Mouse (Mus musculus) hindbrain, embryonic 13.5 days (tissue): ENCODE measurements around the gene Lemd2. TPM values are rescaled to one million over a fixed set of nuclear protein-coding genes. Genes with fewer than 3 reads are reported as not detected.
A peak's percentile ranks its signal among the peaks of the same experiment; 100 is the strongest.

Experiments used
- ATAC-seq: fragments of 200-750 bp; cut with Nextera tagmentation; 2 replicates; pipeline ENCODE4 v1.8.0; 2017; ENCODE audit warnings: moderate TSS enrichment; ENCODE audit not compliant: low FRiP score
- H3K27ac ChIP-seq: fragments of 300-500 bp; sonication (generic); 2 replicates; pipeline ENCODE4 v1.5.1; 2015; ENCODE audit warnings: inconsistent platforms, mild to moderate bottlenecking, moderate library complexity
- H3K27me3 ChIP-seq: fragments of 300-500 bp; sonication (generic); 2 replicates; pipeline ENCODE4 v1.6.1; 2015; ENCODE audit warnings: mild to moderate bottlenecking, inconsistent platforms
- H3K36me3 ChIP-seq: fragments of 300-500 bp; sonication (generic); 2 replicates; pipeline ENCODE4 v1.6.1; 2015; ENCODE audit warnings: mild to moderate bottlenecking, inconsistent platforms
- H3K4me1 ChIP-seq: fragments of 300-500 bp; sonication (generic); replicated peaks from 2 replicates; pipeline ENCODE4 v1.6.1; 2015; ENCODE audit warnings: inconsistent platforms
- H3K4me2 ChIP-seq: fragments of 300-500 bp; sonication (generic); 2 replicates; pipeline ENCODE4 v1.6.1; 2015; ENCODE audit warnings: inconsistent platforms, mild to moderate bottlenecking, moderate library complexity
- H3K4me3 ChIP-seq: fragments of 300-500 bp; sonication (generic); 2 replicates; pipeline ENCODE4 v1.5.1; 2015; ENCODE audit warnings: mild to moderate bottlenecking, inconsistent platforms
- H3K9ac ChIP-seq: fragments of 300-500 bp; sonication (generic); 2 replicates; pipeline ENCODE4 v1.6.1; 2015; ENCODE audit warnings: mild to moderate bottlenecking, inconsistent platforms
- H3K9me3 ChIP-seq: fragments of 300-500 bp; sonication (generic); 2 replicates; pipeline ENCODE4 v1.6.1; 2016; ENCODE audit warnings: inconsistent platforms
- WGBS: fragments of 180-500 bp; shearing (Covaris S2); methylation state at CpG from one replicate; pipeline ENCODE4 v1.1.7; 2015; 5-methylcytosine and 5-hydroxymethylcytosine counted together
- polyA plus RNA-seq: library from polyadenylated mRNA; unstranded; fragments of >200 nt; fragmentation: Nextera tagmentation; extraction: Ambion mirVana; gene quantifications from 2 replicates; pipeline ENCODE4 v1.2.1, GENCODE M21; 2015

Gene Lemd2
- 19.0 and 19.9 TPM in 2 replicates for polyA plus RNA-seq

DNA sequence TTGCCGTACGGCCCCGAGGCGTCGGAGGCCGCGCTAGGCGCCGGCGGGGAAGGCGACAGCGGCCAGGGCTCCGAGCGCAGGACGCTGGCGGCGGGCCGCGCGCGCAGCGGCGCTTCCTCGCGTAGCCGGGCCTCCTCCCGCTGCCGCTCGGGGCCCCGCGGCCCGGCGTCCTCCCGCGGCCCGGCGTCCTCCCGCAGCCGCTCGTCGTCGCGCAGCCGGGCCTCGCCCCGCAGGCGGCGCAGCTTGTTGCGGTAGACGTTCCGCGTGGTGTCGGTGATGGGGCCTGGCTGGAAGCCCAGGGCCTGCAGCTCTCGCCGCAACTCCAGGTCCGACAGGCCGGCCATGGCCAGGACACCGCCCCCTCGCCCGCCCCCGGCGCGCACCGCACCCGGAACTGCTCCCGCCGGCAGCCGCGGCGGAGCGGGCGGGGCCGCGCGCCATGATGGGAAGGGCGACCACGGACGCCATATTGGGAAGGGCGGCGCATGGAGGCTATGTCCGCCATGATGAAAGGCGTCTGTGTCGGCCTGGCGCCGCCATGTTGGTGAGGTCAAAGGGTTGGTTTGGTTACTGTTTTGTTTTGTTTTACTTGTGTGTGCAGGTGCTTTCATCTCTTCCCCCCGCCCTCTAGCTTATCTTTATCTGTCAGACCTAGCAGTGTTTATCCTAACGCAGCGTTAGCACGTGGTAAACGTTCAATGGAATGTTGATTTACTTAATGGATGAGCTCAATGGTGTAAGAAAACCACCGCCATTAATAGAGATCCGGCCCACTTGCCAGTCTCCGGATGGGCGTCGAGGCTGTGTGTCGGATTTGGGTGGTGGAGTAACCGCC lies at the start of gene Lemd2:
Gene Lemd2 (minus strand): TSS at position 395 of the 835 bp plus-strand sequence.
- H3K4me1 ChIP-seq, result peaks cover 68% of the 10 kb centered on the region
- no peaks in the 10 kb centered on the region for H3K27me3 ChIP-seq
- H3K9me3 ChIP-seq, result no peaks in the 10 kb centered on the region
- peaks cover 26% of the 10 kb centered on the region for H3K36me3 ChIP-seq
- H3K4me2 ChIP-seq, result peak within 1 kb of the TSS; percentile 92
- ATAC-seq, result peak; percentile 89
- H3K27ac ChIP-seq, result peak within 1 kb of the TSS; percentile 98
- H3K4me3 ChIP-seq, result peak within 1 kb of the TSS; percentile 93
- 4% methylated on average over 72 of the region's 97 CpGs for WGBS
- peak within 1 kb of the TSS; percentile 99 for H3K9ac ChIP-seq

DNA sequence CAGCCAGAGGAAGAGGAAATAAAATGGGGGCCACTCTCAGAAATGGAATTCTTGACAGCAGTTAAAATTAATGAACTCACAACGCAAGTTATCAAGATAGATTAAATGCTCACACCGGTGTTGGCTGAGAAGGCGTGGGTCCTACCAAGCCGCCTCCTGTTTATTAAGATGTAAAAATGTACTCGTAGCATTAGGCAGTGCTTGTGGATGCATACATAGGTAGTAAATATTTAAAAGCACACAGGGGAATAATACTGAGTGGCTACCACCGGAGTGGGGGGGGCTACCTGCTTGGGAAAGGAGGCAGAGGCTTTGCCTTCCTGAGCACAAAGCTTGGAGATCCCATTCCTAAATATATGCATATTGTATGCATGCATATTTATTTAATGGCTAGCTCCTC lies 46.9 kb upstream of the Lemd2 start:
- no peak for ATAC-seq
- 68% methylated on average over 6 of the region's 6 CpGs for WGBS
- Histone ChIP-seq H3K9me3 (no peaks in the 10 kb centered on the region), H3K36me3 (no peaks in the 10 kb centered on the region), H3K27me3 (0 out of 2 replicates have a peak, but pooled peaks cover 8% of the 10 kb centered on the region), H3K9ac (no peak overlapping the region), H3K4me2 (no peak overlapping the region), H3K27ac (peak overlapping the region; percentile 10), H3K4me3 (no peak overlapping the region), H3K4me1 (peaks cover 18% of the 10 kb centered on the region)

DNA sequence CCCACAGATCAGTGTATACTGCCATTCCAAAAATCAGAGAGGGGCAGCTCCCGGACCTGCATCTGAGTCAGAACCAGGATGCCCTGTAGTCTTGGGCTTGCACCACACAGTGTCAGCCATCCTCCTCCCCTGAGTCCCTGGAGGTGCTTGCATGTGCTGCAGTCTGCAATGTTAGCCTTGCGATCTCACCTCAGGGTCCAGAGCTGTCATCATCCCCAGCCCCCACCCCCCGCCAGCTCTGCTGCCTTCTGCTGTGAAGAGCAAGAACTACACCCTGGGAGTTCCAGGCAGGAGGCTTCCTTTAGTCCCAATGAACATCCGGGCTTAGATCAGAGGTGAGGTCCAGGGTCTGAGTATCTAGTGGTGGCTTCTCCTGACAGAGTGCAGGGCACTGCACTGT lies 46.2 kb upstream of the Lemd2 start:
- 30% methylated on average over 4 of the region's 4 CpGs for WGBS
- H3K9me3 ChIP-seq, result no peaks in the 10 kb centered on the region

DNA sequence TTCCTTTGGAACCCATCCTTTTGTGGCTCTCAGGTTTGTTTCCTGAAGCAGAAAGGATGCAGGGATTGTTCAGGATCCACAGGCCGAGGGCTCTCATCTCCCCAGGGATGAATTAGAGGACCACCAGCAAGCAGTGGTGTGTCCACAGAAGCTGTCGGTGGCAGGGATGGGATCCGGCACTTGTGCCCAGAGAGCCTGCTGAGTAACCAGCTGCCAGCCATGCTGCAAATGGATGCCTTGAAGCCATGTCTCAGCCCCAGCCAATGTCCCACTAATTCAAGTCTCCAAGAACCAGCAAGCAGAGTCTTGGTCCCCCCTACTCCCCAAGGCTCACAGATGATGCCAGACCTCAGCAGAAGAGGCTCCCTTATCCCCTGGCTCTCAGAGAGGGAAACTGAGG lies 44.8 kb upstream of the Lemd2 start:
- Histone ChIP-seq H3K4me1 (peaks cover 13% of the 10 kb centered on the region), H3K9ac (no peak overlapping the region), H3K4me2 (no peak overlapping the region), H3K27ac (no peak overlapping the region), H3K9me3 (no peaks in the 10 kb centered on the region), H3K4me3 (no peak overlapping the region), H3K27me3 (0 out of 2 replicates have a peak, but pooled peaks cover 16% of the 10 kb centered on the region), H3K36me3 (no peaks in the 10 kb centered on the region)
- 55% methylated on average over 3 of the region's 3 CpGs for WGBS
- ATAC-seq, result no peak

More for the DNA sequence above, 46.2 kb upstream of the Lemd2 start:
- 0 out of 2 replicates have a peak, but pooled peaks cover 12% of the 10 kb centered on the region for H3K27me3 ChIP-seq
- no peak for ATAC-seq
- H3K4me2 ChIP-seq, result no peak overlapping the region
- H3K27ac ChIP-seq, result peak overlapping the region; percentile 62
- no peak overlapping the region for H3K4me3 ChIP-seq
- H3K36me3 ChIP-seq, result no peaks in the 10 kb centered on the region
- H3K4me1 ChIP-seq, result peaks cover 13% of the 10 kb centered on the region
- no peak overlapping the region for H3K9ac ChIP-seq

DNA sequence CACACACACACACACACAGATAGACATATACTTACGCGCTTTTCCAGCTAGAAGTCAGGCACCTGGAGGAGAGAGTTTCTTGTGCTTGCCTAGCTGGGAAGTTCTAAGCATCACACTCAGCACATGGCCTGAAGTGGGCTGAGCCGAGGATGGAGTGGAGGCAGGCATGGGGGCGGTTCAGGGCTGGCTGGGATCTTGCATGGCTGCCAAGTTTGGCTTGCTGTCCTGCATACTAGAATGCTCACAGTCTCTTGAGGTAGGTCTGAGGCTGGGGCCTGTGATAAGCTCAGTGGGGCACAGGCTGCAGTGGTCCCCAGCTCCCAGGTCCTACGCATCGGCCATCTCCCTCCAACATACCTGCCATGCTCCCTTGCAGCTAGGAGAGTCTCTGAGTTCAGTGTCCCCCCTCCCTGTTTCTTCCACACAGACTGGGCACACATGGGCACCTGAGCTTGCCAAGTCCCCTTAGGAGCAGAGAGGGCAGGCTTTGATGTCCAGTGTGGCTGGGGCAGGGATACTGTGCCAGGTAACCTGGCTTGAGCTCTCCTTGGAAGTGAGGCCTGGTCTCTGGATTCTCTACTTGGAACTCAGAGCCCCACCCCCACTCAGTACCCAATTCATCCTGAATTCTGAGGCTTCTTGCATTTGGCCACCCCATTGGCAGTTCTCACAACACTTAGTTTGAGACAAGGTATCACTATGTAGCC lies 43.6 kb upstream of the Lemd2 start:
- no peak overlapping the region for H3K9ac ChIP-seq
- H3K27ac ChIP-seq, result no peak overlapping the region
- H3K4me1 ChIP-seq, result peaks cover 13% of the 10 kb centered on the region
- H3K27me3 ChIP-seq, result 0 out of 2 replicates have a peak, but pooled peaks cover 16% of the 10 kb centered on the region
- no peak for ATAC-seq
- no peak overlapping the region for H3K4me3 ChIP-seq
- 89% methylated on average over 6 of the region's 6 CpGs for WGBS
- no peak overlapping the region for H3K4me2 ChIP-seq
- H3K36me3 ChIP-seq, result no peaks in the 10 kb centered on the region
- H3K9me3 ChIP-seq, result no peaks in the 10 kb centered on the region

DNA sequence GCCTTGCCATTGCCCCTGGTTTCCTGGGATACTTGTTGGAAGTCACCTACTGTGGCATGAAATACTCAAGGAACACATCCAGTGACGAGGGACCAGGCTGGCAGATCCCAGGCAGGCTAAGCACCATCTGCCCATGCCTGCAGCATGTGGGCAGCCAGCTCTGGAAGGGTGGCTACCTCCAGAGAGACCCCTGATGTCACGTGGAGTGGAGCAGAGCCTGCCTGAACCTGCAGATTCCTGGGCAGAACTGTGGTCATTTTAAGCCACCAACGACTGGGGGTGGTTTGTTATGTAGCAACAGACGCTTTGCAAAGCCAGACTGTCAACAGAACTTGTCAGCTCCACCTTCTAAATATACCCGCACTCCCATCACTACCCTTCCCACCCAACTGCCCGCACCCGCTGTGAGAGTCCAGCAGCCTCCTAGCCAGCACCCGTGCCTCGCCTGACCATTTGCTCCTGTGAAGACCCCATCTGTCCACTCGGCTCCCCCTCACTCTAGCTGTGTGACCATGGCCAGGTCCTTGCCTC lies 41.6 kb upstream of the Lemd2 start:
- H3K9ac ChIP-seq, result no peak overlapping the region
- 0 out of 2 replicates have a peak, but pooled peaks cover 16% of the 10 kb centered on the region for H3K27me3 ChIP-seq
- no peaks in the 10 kb centered on the region for H3K36me3 ChIP-seq
- peaks cover 28% of the 10 kb centered on the region for H3K4me1 ChIP-seq
- no peaks in the 10 kb centered on the region for H3K9me3 ChIP-seq
- WGBS, result 78% methylated on average over 10 of the region's 10 CpGs
- ATAC-seq, result no peak
- no peak overlapping the region for H3K4me3 ChIP-seq
- H3K27ac ChIP-seq, result no peak overlapping the region
- no peak overlapping the region for H3K4me2 ChIP-seq

DNA sequence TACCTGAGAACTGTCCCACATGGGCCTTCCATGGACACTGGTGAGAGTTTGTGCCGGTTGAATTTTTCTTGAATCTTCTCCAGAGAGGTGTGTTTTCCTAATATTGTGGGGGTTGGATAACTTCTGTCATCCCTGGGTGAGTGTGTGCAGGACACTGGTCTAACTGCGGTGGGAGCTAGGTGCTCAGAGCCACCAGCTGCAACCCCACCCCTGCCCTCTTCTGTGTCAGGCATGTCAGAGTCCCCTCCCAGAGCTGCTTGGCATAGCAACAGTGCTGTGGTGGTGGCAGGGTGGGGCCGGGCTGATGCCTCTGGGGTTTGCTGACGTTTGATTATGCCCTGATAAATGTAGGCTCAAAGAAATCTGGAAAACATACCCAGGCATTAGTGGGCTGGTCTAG lies 40.6 kb upstream of the Lemd2 start:
- H3K36me3 ChIP-seq, result no peaks in the 10 kb centered on the region
- WGBS, result 77% methylated on average over 4 of the region's 4 CpGs
- H3K9ac ChIP-seq, result no peak overlapping the region
- H3K27ac ChIP-seq, result no peak overlapping the region
- H3K4me2 ChIP-seq, result no peak overlapping the region
- H3K9me3 ChIP-seq, result no peaks in the 10 kb centered on the region
- peaks cover 28% of the 10 kb centered on the region for H3K4me1 ChIP-seq
- no peak overlapping the region for H3K4me3 ChIP-seq
- ATAC-seq, result no peak
- 0 out of 2 replicates have a peak, but pooled peaks cover 16% of the 10 kb centered on the region for H3K27me3 ChIP-seq

DNA sequence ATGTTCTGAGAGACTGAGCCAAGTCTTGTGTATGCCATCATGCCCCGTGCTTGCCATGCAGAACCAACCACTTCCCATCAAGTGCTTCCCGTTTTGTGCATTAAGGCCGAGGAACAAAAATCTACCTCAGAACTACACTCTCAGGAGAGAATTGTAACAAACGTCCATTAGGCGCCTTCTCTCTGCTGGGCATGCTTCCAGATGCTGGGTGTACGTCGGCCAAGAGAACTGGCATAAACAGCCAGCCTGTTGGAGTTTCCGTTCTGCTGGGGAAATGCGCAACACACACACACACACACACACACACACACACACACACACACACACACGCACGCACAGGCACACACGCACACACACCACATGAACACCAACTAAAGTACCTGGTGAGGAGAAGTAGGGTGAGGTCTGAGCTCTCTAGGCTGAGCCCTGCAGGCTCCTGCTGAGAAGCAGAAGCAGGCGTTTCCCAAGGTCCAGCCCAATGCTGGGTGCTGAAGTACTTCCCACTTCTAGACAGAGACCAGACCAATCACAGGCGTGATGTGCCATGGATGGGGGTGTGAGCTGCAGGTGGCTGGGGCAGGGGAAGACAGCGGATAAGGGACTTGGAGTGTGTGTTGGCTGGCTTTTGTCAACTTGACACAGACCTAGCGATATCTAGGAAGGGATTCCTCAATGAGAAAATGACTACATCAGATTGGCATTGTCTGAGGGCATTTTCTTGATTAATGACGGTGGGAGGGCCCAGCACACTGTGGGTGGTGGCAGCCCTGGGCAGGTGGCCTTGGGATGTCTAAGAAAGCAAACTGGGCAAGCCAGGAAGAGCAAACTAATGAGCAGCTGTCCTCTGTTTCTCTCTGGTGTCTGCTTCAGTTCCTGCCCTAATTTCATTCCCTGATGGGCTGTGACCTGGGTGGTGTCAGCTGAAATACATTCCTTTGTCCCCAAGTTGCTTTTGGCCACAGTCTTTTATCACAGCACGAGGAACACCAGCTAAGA lies 38.2 kb upstream of the Lemd2 start:
- H3K4me1 ChIP-seq, result peaks cover 32% of the 10 kb centered on the region
- no peaks in the 10 kb centered on the region for H3K9me3 ChIP-seq
- H3K4me3 ChIP-seq, result no peak overlapping the region
- WGBS, result 62% methylated on average over 18 of the region's 18 CpGs
- 0 out of 2 replicates have a peak, but pooled peaks cover 8% of the 10 kb centered on the region for H3K27me3 ChIP-seq
- no peaks in the 10 kb centered on the region for H3K36me3 ChIP-seq
- no peak overlapping the region for H3K4me2 ChIP-seq
- ATAC-seq, result no peak
- no peak overlapping the region for H3K9ac ChIP-seq
- peak overlapping the region; percentile 52; the same call in 1 of the 2 replicates for H3K27ac ChIP-seq

DNA sequence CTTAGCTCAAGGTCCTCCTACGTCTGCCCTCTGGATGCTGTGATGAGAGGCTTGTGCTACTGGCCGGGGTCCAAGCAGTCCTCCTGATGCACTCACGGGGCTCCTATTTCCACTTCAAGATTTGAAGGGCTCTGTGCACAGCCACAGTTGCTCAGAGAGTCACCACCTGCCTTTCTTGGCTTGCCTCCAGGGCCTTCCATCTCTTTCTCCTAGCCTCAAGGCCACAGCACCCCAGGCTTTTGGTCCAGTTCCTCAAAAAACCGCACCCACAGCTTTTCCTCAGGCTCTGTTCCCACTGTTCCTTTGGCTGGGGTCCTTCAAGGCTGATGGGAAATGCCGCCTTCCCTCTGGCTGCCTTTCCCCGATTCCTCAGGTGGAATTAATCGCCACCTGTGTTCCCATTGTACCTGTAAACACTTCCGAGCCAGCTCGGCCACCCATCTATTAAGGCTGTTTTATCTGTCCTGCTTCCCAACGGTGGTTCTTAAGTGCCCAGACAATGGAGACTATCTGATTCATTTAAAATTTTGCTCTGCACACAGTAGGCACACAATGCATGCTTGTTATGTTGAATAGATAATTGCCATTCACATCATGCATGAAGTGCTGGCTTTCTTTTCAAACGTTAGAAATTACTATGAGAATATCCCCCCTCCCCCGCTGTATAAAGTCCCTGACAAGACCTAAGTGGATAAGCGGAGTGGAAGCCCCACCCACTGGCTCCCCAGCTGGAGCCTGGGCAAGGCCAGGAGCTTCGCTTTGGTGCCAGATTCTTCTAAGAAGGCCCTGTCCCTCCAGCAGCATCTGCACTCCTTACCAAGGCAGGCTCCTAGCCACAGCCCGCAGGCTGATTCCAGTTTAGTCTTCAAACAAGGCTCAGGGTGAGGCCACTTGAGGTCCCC lies 36.5 kb upstream of the Lemd2 start:
- H3K4me3 ChIP-seq, result no peak overlapping the region
- H3K27ac ChIP-seq, result peak overlapping the region; percentile 35
- H3K4me2 ChIP-seq, result no peak overlapping the region
- WGBS, result 35% methylated on average over 15 of the region's 15 CpGs
- H3K4me1 ChIP-seq, result peaks cover 36% of the 10 kb centered on the region
- no peaks in the 10 kb centered on the region for H3K9me3 ChIP-seq
- no peak for ATAC-seq
- H3K36me3 ChIP-seq, result no peaks in the 10 kb centered on the region
- H3K27me3 ChIP-seq, result 0 out of 2 replicates have a peak, but pooled peaks cover 9% of the 10 kb centered on the region
- no peak overlapping the region for H3K9ac ChIP-seq

DNA sequence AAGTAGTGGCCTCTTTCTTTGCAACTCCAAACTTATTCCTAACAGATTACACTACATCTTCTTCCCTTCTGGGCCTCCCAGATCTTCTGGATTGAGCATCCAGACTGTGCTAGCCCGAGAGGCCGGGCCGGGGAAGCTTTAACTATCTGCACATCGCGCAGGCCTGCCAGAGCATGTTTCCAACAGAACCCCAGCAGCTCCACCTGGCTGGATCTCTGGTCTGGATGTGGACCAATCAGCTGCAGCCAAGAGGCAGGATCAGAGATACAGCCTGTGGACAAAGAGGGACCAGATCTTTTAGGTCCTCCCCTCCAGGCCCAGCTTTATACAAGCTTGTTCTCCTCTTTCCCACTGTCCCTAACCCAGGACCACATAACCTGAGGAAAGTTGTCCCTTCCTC lies 35.7 kb upstream of the Lemd2 start:
- no peak overlapping the region for H3K27ac ChIP-seq
- no peaks in the 10 kb centered on the region for H3K36me3 ChIP-seq
- peaks cover 36% of the 10 kb centered on the region for H3K4me1 ChIP-seq
- no peak for ATAC-seq
- H3K4me2 ChIP-seq, result no peak overlapping the region
- H3K9ac ChIP-seq, result no peak overlapping the region
- H3K4me3 ChIP-seq, result no peak overlapping the region
- 95% methylated on average over 5 of the region's 5 CpGs for WGBS
- no peaks in the 10 kb centered on the region for H3K9me3 ChIP-seq
- H3K27me3 ChIP-seq, result 0 out of 2 replicates have a peak, but pooled peaks cover 3% of the 10 kb centered on the region

DNA sequence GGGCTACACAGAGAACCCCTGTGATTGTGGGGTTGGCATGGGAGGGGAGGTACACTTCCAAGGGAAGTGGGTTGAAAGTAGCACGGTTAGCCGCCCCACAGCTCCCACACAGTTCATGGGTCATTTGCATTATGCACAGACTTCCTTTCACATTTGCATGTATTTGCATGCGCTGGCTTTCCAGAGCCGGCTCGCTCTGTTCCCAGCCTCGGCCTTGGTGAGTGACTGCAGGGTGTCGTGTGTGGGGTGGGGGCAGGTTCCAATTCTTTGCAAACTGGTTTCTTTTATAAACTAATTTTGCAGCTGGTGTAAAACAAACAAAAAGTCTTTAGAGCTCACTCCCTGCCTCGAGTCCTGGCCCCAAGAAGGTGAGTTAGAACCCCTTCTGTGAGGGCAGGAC lies 34.4 kb upstream of the Lemd2 start:
- no peaks in the 10 kb centered on the region for H3K9me3 ChIP-seq
- no peak overlapping the region for H3K9ac ChIP-seq
- no peak overlapping the region for H3K4me3 ChIP-seq
- 0 out of 2 replicates have a peak, but pooled peaks cover 7% of the 10 kb centered on the region for H3K27me3 ChIP-seq
- H3K4me2 ChIP-seq, result no peak overlapping the region
- no peak for ATAC-seq
- no peak overlapping the region for H3K27ac ChIP-seq
- H3K36me3 ChIP-seq, result no peaks in the 10 kb centered on the region
- peaks cover 36% of the 10 kb centered on the region for H3K4me1 ChIP-seq
- 20% methylated on average over 8 of the region's 8 CpGs for WGBS
